Mouse (Mus musculus) ES-Bruce4 (cell line): ENCODE data around the gene Map3k14. TPM values are rescaled to one million over a fixed set of nuclear protein-coding genes. Genes with fewer than 3 reads are reported as not detected.

Experiments
- H3K27ac ChIP-seq: 2 replicates; pipeline ENCODE4 v1.5.1; 2012; ENCODE audit warnings: low read length, inconsistent platforms; ENCODE audit not compliant: insufficient read depth
- H3K27me3 ChIP-seq: 2 replicates; pipeline ENCODE4 v1.6.1; 2012; ENCODE audit warnings: mild to moderate bottlenecking, low read length, inconsistent platforms; ENCODE audit not compliant: control insufficient read depth, poor library complexity, insufficient read depth, severe bottlenecking
- H3K36me3 ChIP-seq: 2 replicates; pipeline ENCODE4 v1.6.1; 2012; ENCODE audit warnings: inconsistent platforms, mild to moderate bottlenecking, low read length, moderate library complexity; ENCODE audit not compliant: control insufficient read depth, poor library complexity, insufficient read depth, severe bottlenecking
- H3K4me1 ChIP-seq: one replicate; pipeline ENCODE4 v1.8.1; 2011; ENCODE audit warnings: low read length; ENCODE audit not compliant: control insufficient read depth, insufficient read depth
- H3K4me3 ChIP-seq: 2 replicates; pipeline ENCODE4 v1.5.1; 2011; ENCODE audit warnings: low read depth, mild to moderate bottlenecking, low read length
- H3K9ac ChIP-seq: 2 replicates; pipeline ENCODE4 v1.6.1; 2012; ENCODE audit warnings: low read depth, mild to moderate bottlenecking, inconsistent platforms; ENCODE audit not compliant: poor library complexity, severe bottlenecking
- H3K9me3 ChIP-seq: replicated peaks from 2 replicates; pipeline ENCODE4 v1.6.1; 2012; ENCODE audit warnings: mild to moderate bottlenecking, low read length, inconsistent platforms; ENCODE audit not compliant: control insufficient read depth, poor library complexity, insufficient read depth, severe bottlenecking
- CTCF ChIP-seq: IDR thresholded peaks from one replicate; pipeline ENCODE4 v1.8.1; 2011; ENCODE audit warnings: low read depth, low read length
- EP300 ChIP-seq: IDR thresholded peaks from 2 replicates; pipeline ENCODE4 v1.6.1; 2011; ENCODE audit warnings: low read depth, low read length; ENCODE audit not compliant: insufficient read depth
- POLR2A ChIP-seq: IDR thresholded peaks from one replicate; pipeline ENCODE4 v1.8.1; 2011; ENCODE audit warnings: low read length; ENCODE audit not compliant: insufficient read depth
- polyA plus RNA-seq: library from polyadenylated mRNA; stranded (reverse); fragments of >200 nt; gene quantifications from 2 replicates; pipeline ENCODE4 v1.2.4, GENCODE M21; 2011; ENCODE audit warnings: low read depth; ENCODE audit not compliant: missing spikeins, insufficient read depth, insufficient read length

Map3k14 gene
- polyA plus RNA-seq, 1 experiment: 2.2 TPM

DNA sequence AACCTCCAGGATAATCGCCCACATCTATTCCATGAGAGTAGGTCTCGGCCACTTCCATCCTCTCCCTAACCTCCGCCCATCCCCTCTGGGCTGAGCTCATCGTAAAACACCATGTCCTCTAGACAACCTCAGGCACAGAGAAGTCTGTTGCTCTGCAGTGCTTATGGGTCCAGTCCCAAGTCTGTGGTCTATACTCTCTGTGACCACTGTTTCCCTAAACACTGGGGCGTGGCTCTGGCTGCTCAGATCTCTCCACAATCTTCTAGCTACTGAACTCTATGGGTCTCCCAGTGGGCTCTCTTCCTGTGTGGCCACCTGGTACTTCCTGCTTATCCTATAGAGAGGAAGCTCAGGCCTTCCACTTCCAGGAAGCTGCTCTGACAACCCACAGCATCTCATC, 13.7 kb downstream of the Map3k14 start:
- TF ChIP-seq CTCF: no peak
- TF ChIP-seq POLR2A: no peak
- TF ChIP-seq EP300: no peak
- Histone ChIP-seq H3K27ac (no peak overlapping the region), H3K27me3 (no peaks in the 10 kb centered on the region)

GRCm38 (mm10) chr11:103252380-103252779, 14.9 kb downstream of the Map3k14 start:
- H3K9me3 ChIP-seq: no peaks in the 10 kb centered on the region
- no peak overlapping the region for H3K4me3 ChIP-seq
- H3K36me3 ChIP-seq: no peaks in the 10 kb centered on the region
- no peak for TF ChIP-seq CTCF
- TF ChIP-seq POLR2A: no peak
- TF ChIP-seq EP300: no peak
- no peaks in the 10 kb centered on the region for H3K4me1 ChIP-seq
- no peak overlapping the region for H3K9ac ChIP-seq
- no peaks in the 10 kb centered on the region for H3K27me3 ChIP-seq
- no peak overlapping the region for H3K27ac ChIP-seq

More for the DNA sequence above, 13.7 kb downstream of the Map3k14 start:
- Histone ChIP-seq H3K36me3 (no peaks in the 10 kb centered on the region), H3K9me3 (no peaks in the 10 kb centered on the region), H3K9ac (no peak overlapping the region), H3K4me3 (no peak overlapping the region), H3K4me1 (no peaks in the 10 kb centered on the region)

DNA sequence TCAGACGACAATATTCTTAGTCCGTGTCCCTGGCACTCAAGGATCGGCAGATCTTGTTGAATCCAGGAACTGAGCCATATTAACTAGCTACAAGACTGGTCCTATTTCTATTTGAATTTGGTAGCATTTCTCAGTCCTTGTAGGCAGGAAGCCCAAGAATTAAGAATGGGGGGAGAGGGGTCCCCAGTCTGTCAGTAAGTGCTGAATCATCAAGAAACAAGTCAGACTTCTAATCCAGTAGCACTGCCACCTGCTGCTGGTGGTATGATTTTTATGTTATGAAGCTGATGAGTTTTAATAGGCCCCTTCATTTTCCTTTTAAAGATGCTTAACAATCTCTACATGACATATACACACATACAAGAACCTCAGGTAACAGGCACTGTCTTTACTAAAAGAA, 16.9 kb downstream of the Map3k14 start:
- no peaks in the 10 kb centered on the region for H3K4me1 ChIP-seq
- no peaks in the 10 kb centered on the region for H3K9me3 ChIP-seq
- no peak overlapping the region for H3K4me3 ChIP-seq
- TF ChIP-seq POLR2A: no peak
- TF ChIP-seq CTCF: no peak
- no peak for TF ChIP-seq EP300
- H3K27me3 ChIP-seq: no peaks in the 10 kb centered on the region
- H3K9ac ChIP-seq: no peak overlapping the region
- H3K27ac ChIP-seq: no peak overlapping the region
- H3K36me3 ChIP-seq: no peaks in the 10 kb centered on the region

DNA sequence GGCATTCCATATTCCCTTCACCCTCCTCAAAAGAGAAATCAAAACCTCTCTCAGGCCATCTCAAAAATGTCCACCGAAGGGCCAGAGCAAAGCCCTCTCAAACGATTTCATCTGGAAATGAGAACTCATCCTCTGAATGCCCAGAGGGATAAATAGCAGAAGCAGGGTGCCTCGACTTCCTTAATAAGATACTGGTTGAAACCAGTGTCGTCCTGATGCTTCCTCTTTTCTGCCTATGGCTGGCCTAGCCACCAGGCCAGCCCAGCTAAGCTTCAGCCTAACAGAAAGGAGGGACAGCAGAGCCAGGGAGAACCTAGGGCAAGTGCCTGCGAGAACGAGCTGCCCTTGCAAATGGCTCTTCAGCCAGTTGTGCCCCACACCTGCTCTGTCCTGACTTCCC, 17.8 kb downstream of the Map3k14 start:
- TF ChIP-seq EP300 (no peak), POLR2A (no peak), CTCF (no peak)
- Histone ChIP-seq H3K9me3 (no peaks in the 10 kb centered on the region), H3K4me1 (no peaks in the 10 kb centered on the region), H3K36me3 (no peaks in the 10 kb centered on the region), H3K4me3 (no peak overlapping the region), H3K9ac (no peak overlapping the region), H3K27me3 (no peaks in the 10 kb centered on the region), H3K27ac (no peak overlapping the region)

DNA sequence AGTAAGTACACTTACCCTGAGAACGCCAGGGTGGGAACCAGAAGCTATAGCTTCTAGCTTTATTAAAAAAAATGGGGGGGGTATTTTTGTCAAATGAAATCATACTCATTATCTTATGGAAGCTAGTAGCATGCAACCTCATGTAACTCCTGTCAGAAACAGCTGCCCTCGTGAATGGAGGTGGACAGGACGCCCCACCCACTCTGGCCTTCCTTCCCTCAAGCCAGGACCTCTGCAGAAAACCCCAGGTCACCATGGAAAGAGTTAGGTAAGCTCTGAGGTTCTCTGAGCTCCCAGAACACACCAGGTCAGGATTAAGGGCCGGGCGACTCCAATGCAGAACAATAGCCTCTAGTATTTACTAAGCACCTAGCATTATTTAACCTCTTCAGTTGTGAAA, 18.4 kb downstream of the Map3k14 start:
- Histone ChIP-seq H3K27me3 (no peaks in the 10 kb centered on the region), H3K27ac (no peak overlapping the region), H3K9me3 (no peaks in the 10 kb centered on the region), H3K36me3 (no peaks in the 10 kb centered on the region), H3K9ac (no peak overlapping the region), H3K4me3 (no peak overlapping the region), H3K4me1 (no peaks in the 10 kb centered on the region)
- TF ChIP-seq EP300 (no peak), POLR2A (no peak), CTCF (no peak)

DNA sequence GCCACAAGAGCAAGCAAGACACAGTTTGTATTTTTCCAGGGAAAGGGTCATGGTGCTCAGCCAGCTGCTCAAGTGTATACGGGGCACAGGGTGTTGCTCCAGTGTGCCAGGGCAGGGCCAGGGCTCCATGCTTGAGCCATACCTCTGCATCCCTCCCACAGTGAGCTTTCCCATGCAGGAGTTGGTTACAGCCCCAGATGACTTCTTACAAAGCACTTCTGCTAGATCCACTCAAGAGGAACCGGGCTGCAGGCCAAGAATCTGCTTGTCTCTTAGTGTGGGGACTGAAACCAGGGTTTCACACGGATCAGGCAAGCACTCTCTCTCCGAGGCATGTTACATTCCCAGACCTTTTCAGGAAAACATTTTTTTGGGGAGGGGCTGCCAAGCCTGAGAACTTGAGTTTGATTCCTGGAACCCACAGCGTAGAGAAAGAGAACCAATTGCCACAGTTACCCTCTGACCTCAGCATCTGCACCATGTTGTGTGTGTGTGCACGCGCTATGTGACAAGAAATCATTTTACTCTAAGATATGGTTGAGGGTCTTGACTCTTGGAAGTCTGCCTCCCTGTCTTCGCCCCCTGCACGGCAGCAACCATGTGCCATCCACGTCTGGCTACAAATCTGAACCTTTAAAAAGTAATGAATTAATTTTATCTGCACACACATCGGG, 19.6 kb downstream of the Map3k14 start:
- H3K9ac ChIP-seq: no peak overlapping the region
- TF ChIP-seq EP300 (no peak), CTCF (no peak), POLR2A (no peak)
- H3K27ac ChIP-seq: no peak overlapping the region
- no peaks in the 10 kb centered on the region for H3K27me3 ChIP-seq
- no peak overlapping the region for H3K4me3 ChIP-seq
- no peaks in the 10 kb centered on the region for H3K36me3 ChIP-seq
- no peaks in the 10 kb centered on the region for H3K4me1 ChIP-seq
- no peaks in the 10 kb centered on the region for H3K9me3 ChIP-seq
